Mouse (Mus musculus): ENCODE data around the gene Fam71e2.
"Not testable (repeated sequence)": the region's sequence is repeated elsewhere in the genome, so short reads cannot be mapped to it uniquely, and the experiment has no call there.

- not testable (repeated sequence) for TF ChIP-seq E2F4 (IDR thresholded peaks at IDR 0.05; ENCODE audit: borderline replicate concordance, low read depth, low read length); CTCF (IDR thresholded peaks at IDR 0.05 in 2 of 3, conservative IDR thresholded peaks at IDR 0.05 in 1 of 3; ENCODE audit: control insufficient read depth in 1 of 3, insufficient read depth in 1 of 3, low read depth in 2 of 3, low read length in 3 of 3, poor library complexity in 1 of 3, severe bottlenecking in 1 of 3); MAZ (IDR thresholded peaks at IDR 0.05; ENCODE audit: low read depth, low read length); POLR2A (IDR thresholded peaks at IDR 0.05; ENCODE audit: control insufficient read depth in 1 of 2, insufficient read depth in 1 of 2, low read depth in 1 of 2, low read length in 2 of 2, poor library complexity in 1 of 2); NRF1 (IDR thresholded peaks at IDR 0.05; ENCODE audit: insufficient read depth, low read depth, low read length, poor library complexity, severe bottlenecking); MEF2A (IDR thresholded peaks at IDR 0.05; ENCODE audit: extremely low read depth, insufficient replicate concordance, low read depth, low read length, poor library complexity, severe bottlenecking); MXI1 (IDR thresholded peaks at IDR 0.05; ENCODE audit: low read depth, low read length); TAL1 (IDR thresholded peaks at IDR 0.05; ENCODE audit: low read length)
Observed at GRCm38 (mm10) chr7:4811131-4811530, 40.0 kb upstream of the Fam71e2 start.
